Mouse (Mus musculus) liver, embryonic 14.5 days (tissue): ENCODE data around the gene Chd9. TPM values are rescaled to one million over a fixed set of nuclear protein-coding genes. Genes with fewer than 3 reads are reported as not detected.

Experiments
- ATAC-seq: fragments of 200-750 bp; cut with Nextera tagmentation; 2 replicates; pipeline ENCODE4 v1.8.0; 2017; ENCODE audit warnings: moderate number of reproducible peaks, mild to moderate bottlenecking, moderate library complexity; ENCODE audit not compliant: insufficient read depth
- DNase-seq, 3 experiments: peaks; one replicate each; pipeline ENCODE4 v3.0.0-alpha.2; 2012 to 2013; ENCODE audit warnings: low read depth in 3 of 3, low spot score in 3 of 3
- H3K27ac ChIP-seq: fragments of 300-500 bp; sonication (generic); 2 replicates; pipeline ENCODE4 v1.5.1; 2014; ENCODE audit warnings: moderate library complexity, mild to moderate bottlenecking, control low read depth, inconsistent platforms
- H3K27me3 ChIP-seq: fragments of 300-500 bp; sonication (generic); 2 replicates; pipeline ENCODE4 v1.6.1; 2014; ENCODE audit warnings: mild to moderate bottlenecking, low read length, moderate library complexity; ENCODE audit not compliant: control insufficient read depth, insufficient read depth
- H3K36me3 ChIP-seq: fragments of 300-500 bp; sonication (generic); replicated peaks from 2 replicates; pipeline ENCODE4 v1.6.1; 2014; ENCODE audit warnings: low read depth; ENCODE audit not compliant: control insufficient read depth, insufficient read depth
- H3K4me1 ChIP-seq, 2 experiments: fragments of 200-500 bp in 1 of 2; fragments of 300-500 bp in 1 of 2; sonication (generic) in 1 of 2; replicated peaks; 2 replicates each; pipeline ENCODE4 v1.6.1; 2012 to 2014; ENCODE audit warnings: antibody characterized with exemption in 1 of 2, inconsistent platforms in 1 of 2, low read length in 1 of 2; ENCODE audit not compliant: control insufficient read depth in 2 of 2, insufficient read depth in 2 of 2
- H3K4me2 ChIP-seq: fragments of 300-500 bp; sonication (generic); 2 replicates; pipeline ENCODE4 v1.6.1; 2014; ENCODE audit warnings: low read depth, mild to moderate bottlenecking, control low read depth, moderate library complexity
- H3K4me3 ChIP-seq, 2 experiments: fragments of 200-500 bp in 1 of 2; fragments of 300-500 bp in 1 of 2; sonication (generic) in 1 of 2; 2 replicates each; pipeline ENCODE4 v1.5.1; 2012 to 2014; ENCODE audit warnings: low read depth in 2 of 2, low read length in 2 of 2, mild to moderate bottlenecking in 2 of 2, control low read depth in 1 of 2, inconsistent platforms in 1 of 2, moderate library complexity in 1 of 2; ENCODE audit not compliant: insufficient read depth in 1 of 2
- H3K9ac ChIP-seq: fragments of 300-500 bp; sonication (generic); replicated peaks from 2 replicates; pipeline ENCODE4 v1.6.1; 2014; ENCODE audit warnings: mild to moderate bottlenecking, control low read depth, moderate library complexity
- H3K9me3 ChIP-seq: fragments of 300-500 bp; sonication (generic); 2 replicates; pipeline ENCODE4 v1.6.1; 2016; ENCODE audit warnings: low read length, mixed read lengths; ENCODE audit not compliant: control insufficient read depth
- CTCF ChIP-seq: IDR thresholded peaks from 2 replicates; pipeline ENCODE4 v1.5.1; 2016; ENCODE audit warnings: antibody characterized with exemption, low read depth, control low read depth
- EP300 ChIP-seq: IDR thresholded peaks from 2 replicates; pipeline ENCODE4 v1.6.1; 2016; ENCODE audit warnings: antibody characterized with exemption, low read depth
- WGBS: fragments of 180-500 bp; shearing (Covaris S2); extraction: QIAGEN DNeasy Blood & Tissue Kit; methylation state at CpG from one replicate; pipeline ENCODE4 v1.1.7; 2014; ENCODE audit not compliant: insufficient replicate concordance; 5-methylcytosine and 5-hydroxymethylcytosine counted together
- polyA plus RNA-seq, 2 experiments: library from polyadenylated mRNA; depleted of rRNA in 1 of 2; stranded (reverse) in 1 of 2; unstranded in 1 of 2; fragments of >200 nt; fragmentation: Nextera tagmentation in 1 of 2; extraction: Ambion mirVana in 1 of 2; gene quantifications; 2 replicates each; pipeline versions ENCODE4 v1.2.1 to v1.2.3; 2012 to 2014

The Chd9 gene
- polyA plus RNA-seq, 2 experiments, result 6.4 to 12.2 TPM

DNA sequence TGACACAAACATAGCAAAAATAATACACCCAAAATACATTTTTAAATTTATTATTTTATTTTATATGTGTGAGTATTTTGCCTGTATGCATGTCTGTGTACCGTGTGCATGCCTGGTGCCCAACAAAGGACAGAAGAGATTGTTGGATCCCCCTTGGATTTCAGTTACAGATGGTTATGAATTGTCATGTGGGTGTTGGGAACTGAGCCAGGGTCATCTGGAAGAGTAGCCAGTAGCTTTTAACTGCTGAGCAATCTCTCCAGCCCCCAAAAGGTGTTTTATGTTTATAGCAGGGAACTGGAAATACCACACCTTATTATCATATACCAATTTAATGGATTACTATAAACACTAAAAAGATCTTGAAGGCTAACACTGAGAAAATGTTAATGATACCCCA is 106.6 kb downstream of the Chd9 start:
- H3K27me3 ChIP-seq, result no peaks in the 10 kb centered on the region
- DNase-seq (no peak), ATAC-seq (no peak)
- no peak overlapping the region for H3K9ac ChIP-seq
- H3K4me1 ChIP-seq, result peaks cover 0 to 5% of the 10 kb centered on the region in 2 experiments; a peak in 1 of 4 replicates
- no peaks in the 10 kb centered on the region for H3K36me3 ChIP-seq
- no peak overlapping the region for H3K4me2 ChIP-seq
- TF ChIP-seq CTCF (no peak), EP300 (no peak)
- H3K9me3 ChIP-seq, result no peaks in the 10 kb centered on the region
- H3K4me3 ChIP-seq, result no peak overlapping the region
- H3K27ac ChIP-seq, result no peak overlapping the region
- WGBS, result 68% methylated on average over 1 of the region's 1 CpGs

DNA sequence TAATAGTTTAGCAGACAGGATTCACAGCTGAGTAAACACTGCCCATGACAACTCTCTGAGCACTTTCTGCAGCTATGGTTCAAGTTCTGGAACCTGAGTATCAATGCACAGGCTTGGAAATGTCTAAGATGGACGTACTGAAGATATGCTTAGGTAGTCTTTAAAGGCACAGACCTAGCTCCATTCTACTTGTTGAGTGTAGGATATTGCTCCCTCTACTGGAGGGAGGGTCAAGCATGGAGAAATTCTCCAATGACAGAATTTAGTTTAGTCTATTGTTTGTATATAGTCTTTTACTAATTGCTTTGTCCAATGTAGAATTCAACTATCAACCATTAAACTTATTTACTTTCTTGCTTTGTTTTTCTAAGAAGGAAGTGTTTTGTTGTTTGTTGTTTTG is 108.7 kb downstream of the Chd9 start:
- H3K36me3 ChIP-seq, result no peaks in the 10 kb centered on the region
- no peaks in the 10 kb centered on the region for H3K27me3 ChIP-seq
- WGBS, result 26% methylated on average over 1 of the region's 1 CpGs
- no peak for DNase-seq
- H3K4me3 ChIP-seq, result no peak overlapping the region
- no peak overlapping the region for H3K27ac ChIP-seq
- H3K9me3 ChIP-seq, result no peaks in the 10 kb centered on the region
- ATAC-seq, result no peak
- TF ChIP-seq EP300 (no peak), CTCF (peak; percentile 47; the same call in 1 of the 2 replicates)
- no peak overlapping the region for H3K4me2 ChIP-seq
- H3K9ac ChIP-seq, result no peak overlapping the region
- H3K4me1 ChIP-seq, result peaks cover 3 to 8% of the 10 kb centered on the region in 2 experiments

DNA sequence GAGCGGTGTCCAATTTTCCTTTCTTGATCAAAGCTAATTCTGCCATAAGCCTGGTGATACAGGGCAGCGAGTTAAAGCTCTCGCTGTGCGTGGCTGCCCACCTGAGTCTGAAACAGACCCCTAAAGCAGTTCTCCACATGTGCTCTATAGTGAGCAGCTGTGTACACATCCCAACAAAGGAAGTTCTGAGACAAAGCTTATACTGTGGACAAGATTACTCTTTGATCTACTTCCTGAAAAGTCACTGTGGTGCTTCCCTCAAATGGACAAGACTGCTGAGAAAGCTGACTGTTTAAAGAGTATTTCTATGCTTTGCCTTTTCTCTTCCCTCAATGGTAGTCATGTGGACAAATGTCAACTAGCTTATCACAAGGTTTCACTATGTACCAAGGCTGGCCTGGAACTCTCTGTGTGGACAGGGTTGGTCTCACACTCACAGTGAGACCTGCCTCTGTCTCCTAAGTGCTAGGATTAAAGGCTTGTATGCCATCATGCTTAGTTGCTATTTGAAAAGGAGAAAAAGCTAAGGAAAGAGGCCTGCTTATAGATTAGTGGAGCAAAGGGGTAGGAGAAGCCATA is 110.3 kb downstream of the Chd9 start:
- no peak overlapping the region for H3K4me3 ChIP-seq
- H3K27ac ChIP-seq, result no peak overlapping the region
- H3K4me2 ChIP-seq, result no peak overlapping the region
- H3K9me3 ChIP-seq, result no peaks in the 10 kb centered on the region
- no peaks in the 10 kb centered on the region for H3K36me3 ChIP-seq
- H3K27me3 ChIP-seq, result no peaks in the 10 kb centered on the region
- TF ChIP-seq EP300 (no peak), CTCF (no peak)
- peaks cover 3 to 8% of the 10 kb centered on the region in 2 experiments for H3K4me1 ChIP-seq
- DNase-seq, result no peak
- ATAC-seq, result no peak
- no peak overlapping the region for H3K9ac ChIP-seq
- 69% methylated on average over 4 of the region's 4 CpGs for whole genome bisulfite sequencing

DNA sequence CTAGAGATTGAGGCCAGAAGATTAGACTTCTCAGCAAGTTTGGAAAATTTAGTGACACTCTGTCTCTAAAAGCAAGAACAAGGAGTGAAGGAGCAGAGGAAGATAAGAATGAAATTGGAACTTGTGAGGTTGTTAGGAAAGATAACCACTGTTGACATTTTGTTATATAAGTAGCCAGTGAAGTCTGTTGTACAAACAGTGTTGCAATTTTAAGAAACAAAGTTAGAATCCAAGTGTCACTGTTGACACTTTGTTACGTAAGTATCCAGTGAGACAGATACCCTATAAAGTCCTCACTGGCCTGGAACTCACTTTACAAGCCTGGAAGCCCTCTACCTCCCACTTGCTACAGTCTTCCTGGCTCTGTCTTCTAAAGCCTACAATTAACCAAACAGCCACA is 111.7 kb downstream of the Chd9 start:
- no peak overlapping the region for H3K4me2 ChIP-seq
- no peaks in the 10 kb centered on the region for H3K9me3 ChIP-seq
- H3K4me1 ChIP-seq, result peaks cover 3 to 8% of the 10 kb centered on the region in 2 experiments
- no peak overlapping the region for H3K9ac ChIP-seq
- no peak overlapping the region for H3K4me3 ChIP-seq
- H3K36me3 ChIP-seq, result no peaks in the 10 kb centered on the region
- H3K27me3 ChIP-seq, result no peaks in the 10 kb centered on the region
- no peak for DNase-seq
- WGBS, result 53% methylated on average over 1 of the region's 1 CpGs
- no peak for ATAC-seq
- H3K27ac ChIP-seq, result no peak overlapping the region
- no peak for TF ChIP-seq EP300
- TF ChIP-seq CTCF, result no peak

DNA sequence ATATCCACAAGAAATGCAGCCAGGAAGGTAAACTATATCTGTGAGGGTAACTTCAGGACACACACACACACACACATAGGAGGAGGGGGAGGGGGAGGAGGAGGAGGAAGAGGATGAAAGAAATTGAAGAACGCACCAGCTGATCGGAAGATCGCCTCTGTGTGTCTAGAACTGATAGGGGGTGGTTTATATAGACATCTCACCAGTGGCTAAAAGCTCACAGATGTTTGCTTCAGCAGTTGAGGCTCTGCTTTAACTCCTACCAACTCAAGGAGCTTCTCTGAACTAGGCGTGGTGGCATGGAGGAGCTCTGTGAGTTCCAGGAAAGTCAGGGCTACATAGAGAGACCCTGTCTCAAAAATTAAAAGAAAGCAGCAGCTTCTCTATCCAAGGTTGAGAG is 115.6 kb downstream of the Chd9 start:
- no peaks in the 10 kb centered on the region for H3K36me3 ChIP-seq
- WGBS, result 28% methylated on average over 4 of the region's 4 CpGs
- H3K9ac ChIP-seq, result no peak overlapping the region
- peaks cover 3 to 5% of the 10 kb centered on the region in 2 experiments; a peak in 3 of 4 replicates for H3K4me1 ChIP-seq
- TF ChIP-seq CTCF (no peak), EP300 (no peak)
- no peaks in the 10 kb centered on the region for H3K9me3 ChIP-seq
- no peaks in the 10 kb centered on the region for H3K27me3 ChIP-seq
- no peak overlapping the region for H3K4me2 ChIP-seq
- DNase-seq (no peak), ATAC-seq (peak; percentile 58; the same call in 1 of the 2 replicates)
- no peak overlapping the region for H3K4me3 ChIP-seq
- no peak overlapping the region for H3K27ac ChIP-seq
